8 mouse cellular contexts compared by ENCODE assay signal in genomic region chr2:122233759-122234557, GRCm38 (mm10). TPM values are rescaled to one million over a fixed set of nuclear protein-coding genes. Genes with fewer than 3 reads are reported as not detected.
DNase-seq lines count a peak whose midpoint lies in the region; ATAC-seq lines count a peak whose summit lies in the region.

No protein-coding gene starts in this region.

- WGBS in forebrain, embryonic 10.5 days, result 6% methylated on average over 26 of the region's 26 CpGs
- 6% methylated on average over 26 of the region's 26 CpGs for WGBS in hindbrain, embryonic 12.5 days

- no peaks in the 10 kb centered on the region for H3K9me3 ChIP-seq in forebrain, embryonic 10.5 days
- no peaks in the 10 kb centered on the region for H3K9me3 ChIP-seq in hindbrain, embryonic 12.5 days (replicated peaks)

- H3K4me3 ChIP-seq in forebrain, embryonic 10.5 days, result peak overlapping the region; percentile 66
- peak overlapping the region; percentile 47 for H3K4me3 ChIP-seq in hindbrain, embryonic 12.5 days

- H3K4me1 ChIP-seq in forebrain, embryonic 10.5 days, result peaks cover 14% of the 10 kb centered on the region
- peaks cover 7% of the 10 kb centered on the region for H3K4me1 ChIP-seq in hindbrain, embryonic 12.5 days

- DNase-seq in ovary, postnatal 10 days (ENCODE audit: low spot score), result peak; percentile 9
- no peak for DNase-seq in ovary, adult 18-20 months (ENCODE audit: low spot score)
- DNase-seq in c-Kit-positive CD71-positive TER-119-negative erythroid progenitor cells, embryonic 14.5 days (ENCODE audit: low read depth), result peak; percentile 50
- peak; percentile 40 for DNase-seq in forebrain, embryonic 10.5 days (ENCODE audit: extremely low spot score, low spot score)
- DNase-seq in layer of hippocampus, postnatal 10 days (ENCODE audit: low spot score in 2 of 2), result peak; percentile 34
- peak; percentile 31 for DNase-seq in lung, postnatal 10 days
- peak; percentile 43 for DNase-seq in right cerebral cortex, adult 18-20 months

- H3K27me3 ChIP-seq in forebrain, embryonic 10.5 days (ENCODE audit: poor library complexity, severe bottlenecking), result peaks cover 14% of the 10 kb centered on the region
- no peaks in the 10 kb centered on the region for H3K27me3 ChIP-seq in hindbrain, embryonic 12.5 days

- H3K9ac ChIP-seq in hindbrain, embryonic 12.5 days, result peak overlapping the region; percentile 39

- H3K27ac ChIP-seq in forebrain, embryonic 10.5 days, result peak overlapping the region; percentile 85
- H3K27ac ChIP-seq in hindbrain, embryonic 12.5 days, result peak overlapping the region; percentile 58

- ATAC-seq in hindbrain, embryonic 12.5 days (ENCODE audit: low FRiP score), result no peak; the same call in 1 of the 2 replicates

- no peaks in the 10 kb centered on the region for H3K36me3 ChIP-seq in forebrain, embryonic 10.5 days (replicated peaks)
- no peaks in the 10 kb centered on the region for H3K36me3 ChIP-seq in hindbrain, embryonic 12.5 days

- H3K4me2 ChIP-seq in hindbrain, embryonic 12.5 days (replicated peaks), result peak overlapping the region; percentile 65

RNA-seq across cellular contexts. Expression of gene Sord, which starts 0.6 kb away (rescaled TPM):
- 30.7 and 30.9 TPM in 2 replicates for polyA plus RNA-seq in forebrain, embryonic 10.5 days (2016; fragmentation: Nextera tagmentation; extraction: Ambion mirVana)
- 19.3 and 20.0 TPM in 2 replicates for polyA plus RNA-seq in hindbrain, embryonic 12.5 days (2016; fragmentation: Nextera tagmentation; extraction: Ambion mirVana)
- 10 to 100 TPM; 12.6 to 15.8 TPM for total RNA-seq in layer of hippocampus, postnatal 10 days (2021)

RNA-seq across cellular contexts. Expression of gene Terb2, which starts 47.9 kb away (rescaled TPM):
- not detected in 2 replicates for polyA plus RNA-seq in forebrain, embryonic 10.5 days (2016; fragmentation: Nextera tagmentation; extraction: Ambion mirVana)
- polyA plus RNA-seq in hindbrain, embryonic 12.5 days (2016; fragmentation: Nextera tagmentation; extraction: Ambion mirVana), result not detected in 2 replicates
- not detected for total RNA-seq in layer of hippocampus, postnatal 10 days (2021)

RNA-seq across cellular contexts. Expression of gene Patl2, which starts 48.0 kb away (rescaled TPM):
- not detected in 2 replicates for polyA plus RNA-seq in forebrain, embryonic 10.5 days (2016; fragmentation: Nextera tagmentation; extraction: Ambion mirVana)
- not detected in 2 replicates for polyA plus RNA-seq in hindbrain, embryonic 12.5 days (2016; fragmentation: Nextera tagmentation; extraction: Ambion mirVana)
- total RNA-seq in layer of hippocampus, postnatal 10 days (2021), result not detected
